Mouse (Mus musculus): Measurements from ENCODE around the gene Cfap52. TPM values are rescaled to one million over a fixed set of nuclear protein-coding genes. Genes with fewer than 3 reads are reported as not detected.

Cfap52 gene
- polyA plus RNA-seq, 1 experiment from 2014 or later, result 0.45 TPM

GRCm38 (mm10) chr11:67885921-67886320 lies 79.5 kb downstream of the Cfap52 start:
- no peak for ATAC-seq (replicated peaks; ENCODE audit: extremely low read depth, insufficient read depth, low FRiP score)
- H3K27me3 ChIP-seq (ENCODE audit: control insufficient read depth, insufficient read depth, low read length), result no peaks in the 10 kb centered on the region

More at GRCm38 (mm10) chr11:67885921-67886320, 79.5 kb downstream of the Cfap52 start:
- no peak overlapping the region for H3K9ac ChIP-seq (ENCODE audit: low read length)
- H3K36me3 ChIP-seq (ENCODE audit: control insufficient read depth, insufficient read depth), result no peaks in the 10 kb centered on the region
- H3K4me1 ChIP-seq (ENCODE audit: control insufficient read depth, insufficient read depth, low read length), result peaks cover 3% of the 10 kb centered on the region; the same call in 1 of the 2 replicates
- WGBS, result 91% methylated on average over 2 of the region's 2 CpGs
- H3K4me2 ChIP-seq (ENCODE audit: low read depth, low read length), result no peak overlapping the region
- no peak overlapping the region for H3K4me3 ChIP-seq (ENCODE audit: low read length)
- no peaks in the 10 kb centered on the region; the same call in 1 of the 2 replicates for H3K9me3 ChIP-seq (replicated peaks; ENCODE audit: control insufficient read depth, low read length)
- no peak overlapping the region for H3K27ac ChIP-seq (ENCODE audit: low read length)

Other genes with a start within 250 kb of the Cfap52 start
- gene Glp2r, start 194.5 kb downstream of the Cfap52 start, polyA plus RNA-seq (2015; fragmentation: Nextera tagmentation; extraction: Ambion mirVana), result 0.07 and 0.09 TPM in 2 replicates
- gene Gsg1l2, start 191.0 kb downstream of the Cfap52 start, polyA plus RNA-seq (2015; fragmentation: Nextera tagmentation; extraction: Ambion mirVana), result not detected in 2 replicates
- 23.3 and 29.9 TPM in 2 replicates for gene Dhrs7c, start 167.5 kb downstream of the Cfap52 start, polyA plus RNA-seq (2015; fragmentation: Nextera tagmentation; extraction: Ambion mirVana)
- gene Usp43, start 43.5 kb downstream of the Cfap52 start, polyA plus RNA-seq (2015; fragmentation: Nextera tagmentation; extraction: Ambion mirVana), result 0.88 and 1.2 TPM in 2 replicates
- 52.3 and 58.7 TPM in 2 replicates for gene Stx8, start 542 bp upstream of the Cfap52 start, polyA plus RNA-seq (2015; fragmentation: Nextera tagmentation; extraction: Ambion mirVana)